Mouse (Mus musculus) Muller cell, postnatal 12 days (primary cell): Measurements from ENCODE around the gene Cfap73.
A peak's percentile ranks its signal among the peaks of the same experiment; 100 is the strongest.

Experiments used
- DNase-seq: peaks from one replicate; pipeline ENCODE4 v3.0.0-alpha.2; 2015; ENCODE audit errors: inconsistent ontology term

The Cfap73 gene

GRCm38 (mm10) chr5:120634131-120634530 lies at the start of gene Cfap73:
Cfap73 (minus strand) TSS chr5:120634235.
- DNase-seq: no peak

GRCm38 (mm10) chr5:120682982-120683771 lies 49.1 kb upstream of the Cfap73 start:
- no peak for DNase-seq

GRCm38 (mm10) chr5:120680918-120681317 lies 46.9 kb upstream of the Cfap73 start:
- no peak for DNase-seq

GRCm38 (mm10) chr5:120679676-120680555 lies 45.9 kb upstream of the Cfap73 start:
- DNase-seq: peak; percentile 89

- DNase-seq: peak; percentile 32
Measured at GRCm38 (mm10) chr5:120677516-120677915, 43.5 kb upstream of the Cfap73 start.

GRCm38 (mm10) chr5:120674229-120675145 lies 40.5 kb upstream of the Cfap73 start:
- peak; percentile 45 for DNase-seq

- DNase-seq: peak; percentile 60
Measured at GRCm38 (mm10) chr5:120673626-120674025, 39.6 kb upstream of the Cfap73 start.

- DNase-seq: no peak
Measured at GRCm38 (mm10) chr5:120671865-120672264, 37.8 kb upstream of the Cfap73 start.

GRCm38 (mm10) chr5:120670132-120670531 lies 36.1 kb upstream of the Cfap73 start:
- no peak for DNase-seq

GRCm38 (mm10) chr5:120668761-120669160 lies 34.7 kb upstream of the Cfap73 start:
- DNase-seq: no peak

GRCm38 (mm10) chr5:120664888-120665287 lies 30.9 kb upstream of the Cfap73 start:
- no peak for DNase-seq

- DNase-seq: no peak
Measured at GRCm38 (mm10) chr5:120660816-120661215, 26.8 kb upstream of the Cfap73 start.

GRCm38 (mm10) chr5:120656281-120656751 lies 22.3 kb upstream of the Cfap73 start:
- DNase-seq: peak; percentile 55

GRCm38 (mm10) chr5:120653873-120654272 lies 19.8 kb upstream of the Cfap73 start:
- DNase-seq: no peak

- no peak for DNase-seq
Measured at GRCm38 (mm10) chr5:120652915-120653701, 19.1 kb upstream of the Cfap73 start.

- DNase-seq: no peak
Measured at GRCm38 (mm10) chr5:120651230-120651629, 17.2 kb upstream of the Cfap73 start.

GRCm38 (mm10) chr5:120649938-120650337 lies 15.9 kb upstream of the Cfap73 start:
- DNase-seq: no peak

- peak; percentile 31 for DNase-seq
Measured at GRCm38 (mm10) chr5:120649374-120649933, 15.4 kb upstream of the Cfap73 start.

GRCm38 (mm10) chr5:120648569-120649373 lies 14.7 kb upstream of the Cfap73 start, which contains the start of gene Rasal1:
Rasal1 (plus strand) TSS chr5:120648812.
- peak; percentile 62 for DNase-seq
